Mouse (Mus musculus) cerebellum, adult 2 months (tissue): Measurements from ENCODE around the gene Fgfr2.

Experiments
- CTCF ChIP-seq: fragments of 200-500 bp; IDR thresholded peaks from 2 replicates; pipeline ENCODE4 v1.5.1; 2011; ENCODE audit warnings: low read depth, mild to moderate bottlenecking, control low read depth, low read length, moderate library complexity, borderline replicate concordance; ENCODE audit not compliant: insufficient read depth
- POLR2A ChIP-seq: fragments of 200-500 bp; IDR thresholded peaks from 2 replicates; pipeline ENCODE4 v1.6.1; 2011; ENCODE audit warnings: low read length, control low read depth, borderline replicate concordance; ENCODE audit not compliant: insufficient read depth

GRCm38 (mm10) chr7:132803336-132803735 lies 319.8 kb downstream of the Fgfr2 start:
- TF ChIP-seq POLR2A (no peak), CTCF (no peak)
